Mouse (Mus musculus): ENCODE measurements around the gene Slc6a16.

- TF ChIP-seq MYOD1 (IDR thresholded peaks at IDR 0.05; ENCODE audit: control insufficient read depth, insufficient read length, low read depth) (no peak), CTCF (IDR thresholded peaks at IDR 0.05; ENCODE audit: control insufficient read depth, insufficient read depth, insufficient read length) (no peak), MYOG (IDR thresholded peaks at IDR 0.05; ENCODE audit: control insufficient read depth, extremely low read depth, insufficient read length) (no peak), MAX (IDR thresholded peaks at IDR 0.05) (no peak)
These were observed 16.1 kb upstream of the Slc6a16 start for GRCm38 (mm10) chr7:45224826-45225225.
